Mouse (Mus musculus) forebrain, embryonic 14.5 days (tissue): ENCODE results near the gene Kcnj12. TPM values are rescaled to one million over a fixed set of nuclear protein-coding genes. Genes with fewer than 3 reads are reported as not detected.

Source experiments
- ATAC-seq: fragments of 200-750 bp; cut with Nextera tagmentation; 2 replicates; pipeline ENCODE4 v1.8.0; 2017; ENCODE audit warnings: mild to moderate bottlenecking, moderate library complexity
- DNase-seq: peaks from one replicate; pipeline ENCODE4 v3.0.0-alpha.2; 2015; ENCODE audit warnings: low spot score
- H3K27ac ChIP-seq: fragments of 300-500 bp; sonication (generic); 2 replicates; pipeline ENCODE4 v1.5.1; 2014; ENCODE audit warnings: low read depth, mild to moderate bottlenecking, control low read depth, low read length, moderate library complexity
- H3K27me3 ChIP-seq: fragments of 300-500 bp; sonication (generic); replicated peaks from 2 replicates; pipeline ENCODE4 v1.6.1; 2014; ENCODE audit warnings: low read length, control low read depth, mixed read lengths; ENCODE audit not compliant: control insufficient read depth, insufficient read depth
- H3K36me3 ChIP-seq: fragments of 300-500 bp; sonication (generic); 2 replicates; pipeline ENCODE4 v1.6.1; 2014; ENCODE audit warnings: low read length, control low read depth; ENCODE audit not compliant: control insufficient read depth, insufficient read depth
- H3K4me1 ChIP-seq: fragments of 300-500 bp; sonication (generic); 2 replicates; pipeline ENCODE4 v1.6.1; 2014; ENCODE audit warnings: antibody characterized with exemption, low read length, control low read depth; ENCODE audit not compliant: control insufficient read depth, insufficient read depth
- H3K4me2 ChIP-seq: fragments of 300-500 bp; sonication (generic); 2 replicates; pipeline ENCODE4 v1.6.1; 2014; ENCODE audit warnings: mild to moderate bottlenecking, control low read depth, low read length
- H3K4me3 ChIP-seq: fragments of 300-500 bp; sonication (generic); 2 replicates; pipeline ENCODE4 v1.5.1; 2014; ENCODE audit warnings: low read depth, low read length, control low read depth
- H3K9ac ChIP-seq: fragments of 300-500 bp; sonication (generic); 2 replicates; pipeline ENCODE4 v1.6.1; 2014; ENCODE audit warnings: mild to moderate bottlenecking, low read length, control low read depth, moderate library complexity
- H3K9me3 ChIP-seq: fragments of 300-500 bp; sonication (generic); replicated peaks from 2 replicates; pipeline ENCODE4 v1.6.1; 2016; ENCODE audit warnings: low read length, control low read depth, mixed read lengths; ENCODE audit not compliant: control insufficient read depth
- WGBS: fragments of 180-500 bp; shearing (Covaris S2); extraction: QIAGEN DNeasy Blood & Tissue Kit; methylation state at CpG from one replicate; pipeline ENCODE4 v1.1.7; 2014; 5-methylcytosine and 5-hydroxymethylcytosine counted together
- polyA plus RNA-seq: library from polyadenylated mRNA; unstranded; fragments of >200 nt; fragmentation: Nextera tagmentation; extraction: Ambion mirVana; gene quantifications from 2 replicates; pipeline ENCODE4 v1.2.1, GENCODE M21; 2014

The Kcnj12 gene
- polyA plus RNA-seq, 1 experiment from 2014 or later: 1.0 TPM

DNA sequence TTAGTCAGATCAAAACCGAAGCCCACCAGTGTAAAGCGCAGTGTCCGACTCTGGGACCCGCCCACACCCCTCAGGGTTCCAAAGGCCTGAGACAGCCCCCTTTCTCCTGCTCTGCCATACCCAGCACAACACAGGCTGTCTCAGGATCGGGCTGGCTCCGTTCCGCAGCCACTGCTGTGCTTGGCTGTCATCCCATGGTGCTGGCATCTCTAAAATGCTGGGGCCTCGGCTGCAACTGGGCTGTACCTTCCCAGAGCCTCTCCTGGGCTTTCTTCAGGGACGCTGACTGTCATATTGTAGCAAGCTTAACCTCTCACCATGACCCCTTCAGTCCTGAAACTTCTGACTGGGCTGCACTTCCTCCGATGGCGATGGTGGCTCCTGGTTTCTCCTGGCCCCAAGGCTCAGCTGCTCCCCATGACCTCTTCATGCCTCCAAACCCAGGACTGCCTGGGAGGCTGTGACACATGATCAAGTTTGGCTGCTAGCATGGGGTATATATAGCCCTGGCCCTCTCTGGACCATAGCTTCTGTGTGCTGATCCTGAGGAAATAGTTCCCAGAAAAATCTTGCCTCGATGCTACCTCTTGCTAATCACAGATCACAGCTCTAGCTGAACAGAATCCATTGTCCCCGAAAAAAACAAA, 37.3 kb upstream of the Kcnj12 start:
- peak; percentile 70 for DNase-seq
- Histone ChIP-seq H3K9ac (no peak overlapping the region), H3K27ac (0 out of 2 replicates have a peak overlapping the region, but pooled peaks have one; percentile 5), H3K4me3 (no peak overlapping the region), H3K9me3 (no peaks in the 10 kb centered on the region), H3K27me3 (no peaks in the 10 kb centered on the region), H3K4me1 (no peaks in the 10 kb centered on the region), H3K4me2 (no peak overlapping the region), H3K36me3 (no peaks in the 10 kb centered on the region)
- 55% methylated on average over 13 of the region's 13 CpGs for WGBS
- ATAC-seq: no peak

- H3K4me2 ChIP-seq: no peak overlapping the region
- no peak for DNase-seq
- H3K27ac ChIP-seq: no peak overlapping the region
- no peaks in the 10 kb centered on the region for H3K4me1 ChIP-seq
- H3K27me3 ChIP-seq: no peaks in the 10 kb centered on the region
- H3K9ac ChIP-seq: no peak overlapping the region
- H3K9me3 ChIP-seq: no peaks in the 10 kb centered on the region
- no peak for ATAC-seq
- H3K4me3 ChIP-seq: no peak overlapping the region
- H3K36me3 ChIP-seq: no peaks in the 10 kb centered on the region
- 69% methylated on average over 3 of the region's 3 CpGs for WGBS
Measured at GRCm38 (mm10) chr11:60990428-60990827, 31.9 kb upstream of the Kcnj12 start.

- no peak for ATAC-seq
- Histone ChIP-seq H3K27me3 (no peaks in the 10 kb centered on the region), H3K9ac (no peak overlapping the region), H3K36me3 (no peaks in the 10 kb centered on the region), H3K9me3 (no peaks in the 10 kb centered on the region), H3K27ac (no peak overlapping the region), H3K4me2 (no peak overlapping the region), H3K4me3 (no peak overlapping the region), H3K4me1 (peaks cover 5% of the 10 kb centered on the region; the same call in 1 of the 2 replicates)
- 44% methylated on average over 8 of the region's 8 CpGs for WGBS
- no peak for DNase-seq
Measured at GRCm38 (mm10) chr11:61002736-61003135, 19.6 kb upstream of the Kcnj12 start.

- 47% methylated on average over 4 of the region's 4 CpGs for WGBS
- Histone ChIP-seq H3K27me3 (no peaks in the 10 kb centered on the region), H3K27ac (no peak overlapping the region), H3K4me2 (no peak overlapping the region), H3K4me3 (no peak overlapping the region), H3K9me3 (no peaks in the 10 kb centered on the region), H3K36me3 (no peaks in the 10 kb centered on the region), H3K9ac (no peak overlapping the region), H3K4me1 (peaks cover 5% of the 10 kb centered on the region; the same call in 1 of the 2 replicates)
- no peak for DNase-seq
- ATAC-seq: no peak
Measured at GRCm38 (mm10) chr11:61004046-61004445, 18.3 kb upstream of the Kcnj12 start.

- H3K27ac ChIP-seq: no peak overlapping the region
- H3K4me3 ChIP-seq: no peak overlapping the region
- WGBS: 48% methylated on average over 5 of the region's 5 CpGs
- DNase-seq (no peak), ATAC-seq (no peak)
- no peak overlapping the region for H3K9ac ChIP-seq
- peaks cover 5% of the 10 kb centered on the region; the same call in 1 of the 2 replicates for H3K4me1 ChIP-seq
- H3K9me3 ChIP-seq: no peaks in the 10 kb centered on the region
- no peaks in the 10 kb centered on the region for H3K27me3 ChIP-seq
- no peak overlapping the region for H3K4me2 ChIP-seq
- H3K36me3 ChIP-seq: no peaks in the 10 kb centered on the region
Measured at GRCm38 (mm10) chr11:61004781-61005180, 17.6 kb upstream of the Kcnj12 start.

- no peak overlapping the region for H3K4me3 ChIP-seq
- no peak for DNase-seq
- no peak for ATAC-seq
- no peaks in the 10 kb centered on the region for H3K9me3 ChIP-seq
- no peak overlapping the region for H3K9ac ChIP-seq
- WGBS: 50% methylated on average over 6 of the region's 6 CpGs
- H3K4me1 ChIP-seq: peaks cover 5% of the 10 kb centered on the region; the same call in 1 of the 2 replicates
- H3K27ac ChIP-seq: no peak overlapping the region
- no peaks in the 10 kb centered on the region for H3K27me3 ChIP-seq
- H3K4me2 ChIP-seq: no peak overlapping the region
- H3K36me3 ChIP-seq: no peaks in the 10 kb centered on the region
Measured at GRCm38 (mm10) chr11:61005345-61005744, 17.0 kb upstream of the Kcnj12 start.

- Histone ChIP-seq H3K4me2 (no peak overlapping the region), H3K27ac (no peak overlapping the region), H3K9me3 (no peaks in the 10 kb centered on the region), H3K27me3 (no peaks in the 10 kb centered on the region), H3K4me3 (no peak overlapping the region), H3K9ac (no peak overlapping the region), H3K36me3 (no peaks in the 10 kb centered on the region), H3K4me1 (no peaks in the 10 kb centered on the region)
- no peak for DNase-seq
- ATAC-seq: no peak
- 32% methylated on average over 9 of the region's 9 CpGs for WGBS
Measured at GRCm38 (mm10) chr11:61011736-61012294, 10.5 kb upstream of the Kcnj12 start.

DNA sequence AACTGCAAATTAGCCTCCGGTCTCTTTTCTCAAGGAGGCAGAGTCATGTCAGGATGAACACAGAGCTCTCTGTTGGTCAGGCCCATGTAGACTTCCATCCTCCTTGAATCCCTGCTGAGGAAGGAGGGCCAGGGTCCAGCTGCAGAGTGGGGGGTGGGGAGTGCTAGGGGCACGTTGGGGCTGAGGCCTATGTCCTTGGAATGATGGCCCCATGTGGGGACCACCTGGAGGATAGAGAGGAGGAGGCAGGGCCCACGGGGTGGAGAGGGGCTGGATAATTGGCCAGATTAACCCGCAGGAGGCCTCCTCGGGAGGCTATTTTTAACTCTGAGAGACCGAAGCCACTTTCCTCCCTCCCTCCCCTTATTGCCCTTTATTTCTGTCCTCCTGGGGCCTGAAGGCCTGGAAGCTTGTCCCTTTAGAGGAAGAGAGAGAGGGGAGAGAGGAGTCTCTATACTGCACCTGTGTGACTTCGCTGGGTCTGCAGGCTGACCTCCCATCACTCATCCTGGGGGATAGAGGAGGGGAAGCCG, 5.4 kb upstream of the Kcnj12 start:
- Histone ChIP-seq H3K27me3 (peaks cover 14% of the 10 kb centered on the region), H3K9ac (no peak overlapping the region), H3K4me1 (no peaks in the 10 kb centered on the region), H3K27ac (no peak overlapping the region), H3K4me3 (no peak overlapping the region), H3K9me3 (no peaks in the 10 kb centered on the region), H3K36me3 (no peaks in the 10 kb centered on the region), H3K4me2 (no peak overlapping the region)
- no peak for ATAC-seq
- DNase-seq: no peak
- WGBS: 7% methylated on average over 8 of the region's 8 CpGs

DNA sequence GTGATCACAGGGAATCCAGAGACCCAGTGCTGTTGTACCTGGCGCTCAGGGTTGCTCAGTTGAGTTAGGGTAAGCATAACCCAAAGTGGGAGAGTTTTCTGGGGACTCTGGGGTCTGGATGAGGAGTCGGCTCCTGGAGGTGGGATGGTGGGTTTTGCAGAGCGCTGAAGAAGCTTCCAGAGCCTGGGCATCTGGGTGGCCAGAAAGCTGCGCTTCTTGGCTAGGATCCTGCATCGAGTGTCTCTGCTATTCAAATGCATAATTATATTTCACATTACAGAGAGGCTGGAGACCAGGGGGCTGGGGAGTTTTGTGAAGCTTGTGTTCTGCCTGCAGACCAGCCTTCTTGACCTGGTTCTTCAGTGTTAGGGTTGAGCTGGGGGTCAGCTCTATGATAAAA, 1.2 kb upstream of the Kcnj12 start:
- H3K27ac ChIP-seq: no peak overlapping the region
- H3K4me2 ChIP-seq: no peak overlapping the region
- peaks cover 43% of the 10 kb centered on the region for H3K27me3 ChIP-seq

More for the DNA sequence above, 1.2 kb upstream of the Kcnj12 start:
- H3K9ac ChIP-seq: no peak overlapping the region
- H3K4me1 ChIP-seq: no peaks in the 10 kb centered on the region
- ATAC-seq (no peak), DNase-seq (no peak)
- H3K36me3 ChIP-seq: no peaks in the 10 kb centered on the region
- H3K9me3 ChIP-seq: no peaks in the 10 kb centered on the region
- WGBS: 60% methylated on average over 5 of the region's 5 CpGs
- H3K4me3 ChIP-seq: no peak overlapping the region
